Mouse (Mus musculus) stomach, embryonic 15.5 days (tissue): Measurements from ENCODE around the gene Erbb4. TPM values are rescaled to one million over a fixed set of nuclear protein-coding genes. Genes with fewer than 3 reads are reported as not detected.

Experiments used
- ATAC-seq: fragments of 200-750 bp; cut with Nextera tagmentation; 2 replicates; pipeline ENCODE4 v1.8.0; 2017; ENCODE audit warnings: low read depth, moderate number of reproducible peaks, moderate TSS enrichment; ENCODE audit not compliant: insufficient read depth, low FRiP score
- H3K27ac ChIP-seq: fragments of 300-500 bp; sonication (generic); 2 replicates; pipeline ENCODE4 v1.5.1; 2015; ENCODE audit warnings: mild to moderate bottlenecking, inconsistent platforms
- H3K27me3 ChIP-seq: fragments of 300-500 bp; sonication (generic); replicated peaks from 2 replicates; pipeline ENCODE4 v1.6.1; 2015; ENCODE audit warnings: inconsistent platforms
- H3K36me3 ChIP-seq: fragments of 300-500 bp; sonication (generic); 2 replicates; pipeline ENCODE4 v1.6.1; 2015; ENCODE audit warnings: inconsistent platforms
- H3K4me1 ChIP-seq: fragments of 300-500 bp; sonication (generic); 2 replicates; pipeline ENCODE4 v1.6.1; 2015; ENCODE audit warnings: inconsistent platforms
- H3K4me2 ChIP-seq: fragments of 300-500 bp; sonication (generic); 2 replicates; pipeline ENCODE4 v1.6.1; 2015; ENCODE audit warnings: mild to moderate bottlenecking, inconsistent platforms
- H3K4me3 ChIP-seq: fragments of 300-500 bp; sonication (generic); replicated peaks from 2 replicates; pipeline ENCODE4 v1.5.1; 2015; ENCODE audit warnings: inconsistent platforms
- H3K9ac ChIP-seq: fragments of 300-500 bp; sonication (generic); 2 replicates; pipeline ENCODE4 v1.6.1; 2015; ENCODE audit warnings: inconsistent platforms
- H3K9me3 ChIP-seq: fragments of 300-500 bp; sonication (generic); 2 replicates; pipeline ENCODE4 v1.6.1; 2016; ENCODE audit warnings: inconsistent platforms
- WGBS: fragments of 180-500 bp; shearing (Covaris S2); methylation state at CpG from one replicate; pipeline ENCODE4 v1.1.7; 2015; 5-methylcytosine and 5-hydroxymethylcytosine counted together
- polyA plus RNA-seq: library from polyadenylated mRNA; unstranded; fragments of >200 nt; fragmentation: Nextera tagmentation; extraction: Ambion mirVana; gene quantifications from 2 replicates; pipeline ENCODE4 v1.2.1, GENCODE M21; 2015

Gene Erbb4
- polyA plus RNA-seq, 1 experiment from 2014 or later, result 0.14 TPM

DNA sequence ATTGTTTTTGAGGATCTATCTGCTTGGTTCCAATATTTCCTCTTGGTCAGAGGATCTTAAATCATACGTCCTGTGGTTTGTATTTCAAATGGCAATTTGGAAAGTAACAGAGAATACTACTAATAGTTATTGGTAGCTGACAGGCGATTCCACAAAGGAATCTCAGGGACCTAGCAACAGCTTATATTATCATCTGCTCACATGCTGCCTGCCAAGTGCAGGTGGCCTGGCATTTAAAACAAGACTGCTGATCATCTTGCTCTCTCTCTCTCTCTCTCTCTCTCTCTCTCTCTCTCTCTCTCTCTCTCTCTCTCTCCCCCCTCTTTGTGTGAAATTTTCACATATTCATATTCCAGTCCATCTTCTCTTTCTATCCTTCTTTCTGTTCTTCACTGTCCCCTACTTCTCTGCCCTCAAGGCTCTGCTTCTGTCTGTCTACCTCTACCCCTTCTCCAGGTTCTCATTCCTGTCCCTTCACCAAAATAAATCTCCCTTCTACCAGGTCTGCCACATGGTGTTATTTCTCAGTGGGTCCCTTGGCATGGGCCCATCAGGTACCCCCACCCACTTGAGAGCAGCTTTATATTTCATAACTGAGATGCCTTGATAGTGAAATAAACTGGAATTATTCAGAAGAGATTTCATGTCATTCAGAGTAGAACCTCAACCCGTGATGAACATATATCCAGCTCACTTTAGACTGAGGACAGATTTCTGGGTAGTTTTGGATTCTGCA lies 174.4 kb downstream of the Erbb4 start:
- ATAC-seq, result no peak
- Histone ChIP-seq H3K27ac (no peak overlapping the region), H3K4me1 (no peaks in the 10 kb centered on the region), H3K9me3 (no peaks in the 10 kb centered on the region), H3K27me3 (no peaks in the 10 kb centered on the region), H3K4me3 (no peak overlapping the region), H3K4me2 (no peak overlapping the region), H3K36me3 (no peaks in the 10 kb centered on the region), H3K9ac (no peak overlapping the region)
- WGBS, result 77% methylated on average over 3 of the region's 3 CpGs

DNA sequence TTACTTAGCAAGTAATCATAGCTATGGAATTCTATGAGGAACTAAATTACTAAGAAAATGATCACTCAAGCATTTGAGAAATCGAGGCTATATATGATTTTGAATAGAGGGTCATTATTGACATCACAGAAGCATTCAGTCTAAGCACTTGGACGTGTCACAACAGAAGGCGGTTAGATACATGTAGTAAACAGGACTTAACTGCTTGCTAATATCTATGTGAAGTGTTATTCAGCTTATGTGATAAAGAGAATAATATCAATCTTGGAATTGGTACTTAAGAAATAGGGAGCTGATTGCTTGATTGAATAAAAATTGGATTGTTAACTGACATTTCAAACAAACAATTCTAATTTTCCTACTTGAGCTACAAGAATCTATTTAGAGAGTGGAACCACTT lies 190.0 kb downstream of the Erbb4 start:
- no peak for ATAC-seq
- Histone ChIP-seq H3K9me3 (no peaks in the 10 kb centered on the region), H3K9ac (no peak overlapping the region), H3K4me3 (no peak overlapping the region), H3K27ac (no peak overlapping the region), H3K27me3 (no peaks in the 10 kb centered on the region), H3K36me3 (no peaks in the 10 kb centered on the region), H3K4me1 (no peaks in the 10 kb centered on the region), H3K4me2 (no peak overlapping the region)
- 76% methylated on average over 3 of the region's 3 CpGs for WGBS

DNA sequence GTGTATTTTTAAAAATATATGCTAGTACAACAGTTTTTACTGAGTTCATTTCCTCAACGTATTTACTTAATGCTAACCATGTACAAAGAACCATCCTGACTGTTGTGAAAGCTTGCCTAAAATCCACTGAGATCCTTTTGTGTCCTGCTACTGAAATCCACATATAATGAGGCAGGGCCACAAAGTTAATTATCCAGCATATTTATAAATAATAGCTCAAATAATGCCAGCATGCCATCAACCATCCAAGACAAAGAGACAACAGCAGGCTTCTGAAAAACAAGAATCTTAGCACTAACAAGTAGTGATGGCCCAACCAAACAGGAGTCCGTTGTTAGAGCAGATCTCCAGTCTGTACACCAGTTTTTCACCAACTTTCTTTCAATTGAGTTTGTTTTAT lies 215.8 kb downstream of the Erbb4 start:
- ATAC-seq, result no peak

DNA sequence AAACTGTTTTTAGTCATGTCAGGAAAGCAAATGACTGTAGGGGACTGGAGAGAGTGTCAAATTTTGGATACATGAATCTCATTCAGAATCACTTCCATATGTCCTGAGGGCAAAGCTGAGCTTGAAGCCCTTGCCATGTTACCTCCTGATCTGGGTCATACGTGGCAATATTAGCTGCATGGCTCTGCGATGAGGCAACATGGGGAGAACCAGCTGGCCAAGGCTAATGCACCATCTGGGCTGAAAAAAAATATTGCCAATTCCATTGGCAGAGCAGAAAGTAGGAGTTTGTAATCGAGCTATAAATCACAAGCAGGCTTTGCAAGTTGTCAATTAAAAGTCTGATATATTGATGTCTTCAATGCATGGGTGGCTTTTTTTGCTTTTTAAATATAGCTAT lies 221.0 kb downstream of the Erbb4 start:
- no peaks in the 10 kb centered on the region for H3K36me3 ChIP-seq
- WGBS, result 70% methylated on average over 3 of the region's 3 CpGs
- H3K9ac ChIP-seq, result no peak overlapping the region
- ATAC-seq, result no peak
- no peaks in the 10 kb centered on the region for H3K9me3 ChIP-seq
- no peak overlapping the region for H3K4me2 ChIP-seq
- no peak overlapping the region for H3K4me3 ChIP-seq
- H3K27ac ChIP-seq, result no peak overlapping the region
- no peaks in the 10 kb centered on the region for H3K27me3 ChIP-seq
- H3K4me1 ChIP-seq, result no peaks in the 10 kb centered on the region

More for the DNA sequence above, 215.8 kb downstream of the Erbb4 start:
- Histone ChIP-seq H3K27ac (no peak overlapping the region), H3K4me1 (no peaks in the 10 kb centered on the region), H3K4me2 (no peak overlapping the region), H3K9me3 (no peaks in the 10 kb centered on the region), H3K27me3 (no peaks in the 10 kb centered on the region), H3K4me3 (no peak overlapping the region), H3K36me3 (no peaks in the 10 kb centered on the region), H3K9ac (no peak overlapping the region)
- WGBS, result 80% methylated on average over 2 of the region's 2 CpGs

DNA sequence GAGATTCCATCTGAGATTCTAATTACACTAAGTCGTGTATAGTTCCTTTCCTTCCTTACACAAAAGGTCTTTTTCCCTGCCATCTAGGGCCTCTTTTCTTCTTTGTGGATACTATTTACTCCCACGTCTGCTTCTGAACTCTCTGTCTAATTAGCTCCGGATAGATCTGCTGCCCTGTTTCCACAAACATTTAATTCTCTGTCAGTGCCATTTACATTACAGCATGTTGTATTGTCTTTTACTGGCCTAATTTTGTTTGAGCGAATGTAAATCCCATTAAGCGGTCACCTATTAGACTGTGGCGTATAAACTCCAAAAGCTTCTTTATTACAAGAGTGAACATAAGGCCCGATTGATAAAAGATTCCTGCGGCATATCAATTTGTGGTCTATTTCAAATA lies 232.9 kb downstream of the Erbb4 start:
- no peaks in the 10 kb centered on the region for H3K36me3 ChIP-seq
- no peak for ATAC-seq
- no peaks in the 10 kb centered on the region for H3K9me3 ChIP-seq
- no peak overlapping the region for H3K27ac ChIP-seq
- no peaks in the 10 kb centered on the region for H3K27me3 ChIP-seq
- 69% methylated on average over 8 of the region's 8 CpGs for WGBS
- H3K9ac ChIP-seq, result no peak overlapping the region
- H3K4me2 ChIP-seq, result no peak overlapping the region
- H3K4me1 ChIP-seq, result no peaks in the 10 kb centered on the region
- no peak overlapping the region for H3K4me3 ChIP-seq

DNA sequence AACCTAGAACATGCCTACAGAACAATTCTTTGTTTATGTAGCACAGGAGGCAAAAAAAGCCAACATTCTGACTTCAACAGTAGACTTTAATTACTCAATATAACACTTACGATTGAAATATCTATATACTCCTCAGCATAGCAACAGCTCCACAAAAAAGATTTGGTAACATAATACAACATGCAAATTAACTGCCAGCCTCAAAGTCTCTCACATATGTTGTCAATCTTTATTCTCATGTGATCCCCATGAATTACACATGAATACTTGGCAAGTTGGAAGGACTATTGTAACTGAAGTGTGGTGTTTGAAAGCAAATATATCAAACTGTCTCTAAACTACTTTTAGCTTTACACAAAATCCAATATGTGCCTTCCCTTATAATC lies 234.2 kb downstream of the Erbb4 start:
- no peak overlapping the region for H3K27ac ChIP-seq
- H3K4me3 ChIP-seq, result no peak overlapping the region
- H3K9ac ChIP-seq, result no peak overlapping the region
- H3K4me1 ChIP-seq, result no peaks in the 10 kb centered on the region
- no peak overlapping the region for H3K4me2 ChIP-seq
- no peaks in the 10 kb centered on the region for H3K27me3 ChIP-seq
- 80% methylated on average over 1 of the region's 1 CpGs for WGBS
- H3K9me3 ChIP-seq, result no peaks in the 10 kb centered on the region
- H3K36me3 ChIP-seq, result no peaks in the 10 kb centered on the region
- no peak for ATAC-seq

DNA sequence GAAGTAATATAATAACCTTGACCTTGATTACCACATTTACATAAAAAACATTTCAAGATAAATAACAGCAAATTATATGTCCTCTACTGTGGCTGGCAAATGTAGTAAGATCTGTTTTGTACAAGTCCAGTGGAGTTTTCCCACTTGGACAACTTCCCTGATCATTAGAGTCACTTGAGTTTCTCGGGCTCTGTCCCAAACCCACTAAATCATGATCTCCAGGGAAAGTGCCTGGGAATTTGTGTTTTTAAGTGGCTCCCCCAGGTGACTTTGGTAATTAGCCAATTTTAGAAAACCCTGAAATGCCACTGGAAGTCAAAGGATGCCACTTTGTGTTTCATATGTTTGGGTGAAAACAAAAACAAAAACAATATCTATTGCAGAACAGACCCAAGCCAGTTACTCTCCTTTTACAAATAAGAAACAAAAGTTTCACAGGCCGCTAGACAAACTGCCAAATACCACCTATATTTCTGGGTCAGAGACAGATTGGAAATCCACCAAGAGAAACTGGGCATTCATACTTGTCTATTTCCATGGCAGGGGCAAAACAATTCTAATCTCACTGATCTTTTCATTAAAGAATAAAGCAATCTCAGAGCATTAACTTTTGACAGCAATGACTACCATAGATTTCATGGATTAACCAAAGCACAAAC lies 234.8 kb downstream of the Erbb4 start:
- Histone ChIP-seq H3K27me3 (no peaks in the 10 kb centered on the region), H3K9ac (no peak overlapping the region), H3K9me3 (no peaks in the 10 kb centered on the region), H3K27ac (no peak overlapping the region), H3K4me1 (no peaks in the 10 kb centered on the region), H3K4me2 (no peak overlapping the region), H3K4me3 (no peak overlapping the region), H3K36me3 (no peaks in the 10 kb centered on the region)
- 62% methylated on average over 2 of the region's 2 CpGs for WGBS
- no peak for ATAC-seq

DNA sequence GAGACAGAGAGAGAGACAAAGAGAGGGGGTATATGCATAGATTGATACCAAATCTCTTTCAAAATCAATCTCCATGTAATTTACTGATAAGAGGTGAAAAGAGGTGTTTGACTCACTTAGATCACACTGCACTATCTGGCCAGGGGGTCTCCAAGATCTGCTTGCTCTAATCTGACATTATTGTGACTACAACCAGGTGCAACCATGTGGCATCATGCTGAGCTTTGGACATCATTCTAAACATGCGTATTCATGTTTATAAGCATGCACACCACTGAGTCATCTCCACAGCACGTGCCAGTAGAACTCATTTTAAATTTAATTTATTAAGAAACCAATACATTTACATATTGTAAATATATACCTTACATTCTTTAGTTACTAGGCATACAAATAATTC lies 247.5 kb downstream of the Erbb4 start:
- Histone ChIP-seq H3K27me3 (no peaks in the 10 kb centered on the region), H3K36me3 (no peaks in the 10 kb centered on the region), H3K4me3 (no peak overlapping the region), H3K9ac (no peak overlapping the region), H3K4me1 (no peaks in the 10 kb centered on the region), H3K27ac (no peak overlapping the region), H3K4me2 (no peak overlapping the region), H3K9me3 (no peaks in the 10 kb centered on the region)
- 78% methylated on average over 2 of the region's 2 CpGs for WGBS
- ATAC-seq, result no peak

DNA sequence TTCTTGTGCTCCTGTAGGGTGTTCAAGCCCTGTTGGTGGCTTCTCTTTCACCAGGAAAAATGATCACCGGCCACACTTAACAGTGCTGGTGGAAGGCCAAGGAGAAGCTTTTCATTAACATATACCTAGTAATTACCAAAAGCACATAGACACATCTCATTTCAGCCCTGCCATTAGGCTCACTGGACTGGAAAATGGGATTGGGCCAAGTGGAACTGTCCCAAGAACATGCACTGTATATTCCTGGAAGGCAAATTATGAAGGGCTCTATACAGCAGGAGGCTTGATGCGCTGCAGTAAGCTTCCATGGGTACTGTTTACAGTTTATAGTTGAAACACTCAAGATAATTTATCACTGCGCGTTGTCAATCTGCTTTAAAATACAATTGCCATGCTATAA lies 248.4 kb downstream of the Erbb4 start:
- no peak for ATAC-seq
- H3K9me3 ChIP-seq, result no peaks in the 10 kb centered on the region
- H3K9ac ChIP-seq, result no peak overlapping the region
- H3K36me3 ChIP-seq, result no peaks in the 10 kb centered on the region
- no peaks in the 10 kb centered on the region for H3K27me3 ChIP-seq
- no peak overlapping the region for H3K27ac ChIP-seq
- no peak overlapping the region for H3K4me3 ChIP-seq
- WGBS, result 89% methylated on average over 4 of the region's 4 CpGs
- H3K4me2 ChIP-seq, result no peak overlapping the region
- no peaks in the 10 kb centered on the region for H3K4me1 ChIP-seq

DNA sequence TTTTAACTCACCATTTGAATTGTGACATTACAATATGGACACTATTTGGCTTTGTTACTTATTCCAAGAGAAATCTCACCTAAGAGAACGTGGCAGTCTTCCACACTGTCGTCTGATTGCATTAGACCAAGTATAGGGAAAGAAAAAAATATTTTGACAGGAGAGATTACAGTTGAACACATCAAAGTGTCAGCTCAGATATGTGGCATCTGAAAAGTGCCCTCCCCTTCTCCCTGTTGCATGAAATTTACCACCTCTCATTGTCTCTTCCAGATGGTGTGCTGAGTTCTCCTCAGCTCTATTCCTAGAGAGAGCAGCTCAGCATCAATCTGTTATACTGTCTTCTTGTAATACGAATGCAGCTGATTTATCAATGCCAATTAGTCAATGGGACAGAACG lies 268.5 kb downstream of the Erbb4 start:
- Histone ChIP-seq H3K27me3 (no peaks in the 10 kb centered on the region), H3K9me3 (no peaks in the 10 kb centered on the region), H3K4me1 (no peaks in the 10 kb centered on the region), H3K9ac (no peak overlapping the region), H3K27ac (no peak overlapping the region), H3K4me2 (no peak overlapping the region), H3K36me3 (no peaks in the 10 kb centered on the region), H3K4me3 (no peak overlapping the region)
- no peak for ATAC-seq
- 54% methylated on average over 4 of the region's 4 CpGs for WGBS

DNA sequence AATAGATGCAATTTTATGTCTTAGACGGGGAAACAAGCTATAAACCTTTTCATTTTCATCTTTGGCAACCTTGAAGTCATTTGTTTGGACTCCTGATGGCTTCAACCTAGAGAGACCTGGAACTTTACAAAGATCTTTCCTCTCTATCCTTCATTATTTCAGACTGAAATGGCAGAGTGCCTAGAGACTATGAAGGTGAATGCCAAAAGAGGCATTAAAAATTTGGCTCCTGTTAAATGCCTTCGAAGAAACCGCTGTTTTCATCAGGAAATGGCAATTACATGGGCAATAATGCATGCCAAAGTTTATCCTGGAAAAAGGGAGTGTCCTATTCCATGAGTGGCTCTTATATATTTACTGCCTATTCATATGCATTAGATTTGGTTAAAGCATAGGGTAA lies 273.2 kb downstream of the Erbb4 start:
- Histone ChIP-seq H3K36me3 (no peaks in the 10 kb centered on the region), H3K9ac (no peak overlapping the region), H3K4me3 (no peak overlapping the region), H3K27me3 (no peaks in the 10 kb centered on the region), H3K27ac (no peak overlapping the region), H3K4me1 (no peaks in the 10 kb centered on the region), H3K4me2 (no peak overlapping the region), H3K9me3 (no peaks in the 10 kb centered on the region)
- WGBS, result 75% methylated on average over 3 of the region's 3 CpGs
- ATAC-seq, result no peak

DNA sequence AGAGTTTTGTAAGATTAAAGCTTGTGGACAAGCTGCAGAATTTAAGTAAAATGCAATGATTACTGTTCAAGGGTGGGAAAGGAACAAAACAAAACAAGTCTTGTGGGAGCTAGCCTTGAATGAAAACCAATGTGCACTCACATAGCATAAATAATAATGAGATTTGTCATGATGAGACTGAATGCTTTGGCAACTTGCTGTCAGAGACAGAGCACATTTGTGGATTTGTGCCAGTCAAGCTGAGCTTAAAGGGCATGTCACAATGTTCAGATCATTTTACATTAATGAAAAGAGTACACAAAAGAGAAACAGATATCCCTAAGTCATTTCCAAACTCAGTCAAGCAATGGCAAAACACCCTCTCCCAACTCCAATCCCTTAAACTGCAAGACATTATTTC lies 275.8 kb downstream of the Erbb4 start:
- H3K4me2 ChIP-seq, result no peak overlapping the region
- no peaks in the 10 kb centered on the region for H3K9me3 ChIP-seq
- H3K36me3 ChIP-seq, result no peaks in the 10 kb centered on the region
- H3K4me3 ChIP-seq, result no peak overlapping the region
- no peak for ATAC-seq
- H3K27me3 ChIP-seq, result no peaks in the 10 kb centered on the region
- H3K4me1 ChIP-seq, result no peaks in the 10 kb centered on the region
- H3K27ac ChIP-seq, result no peak overlapping the region
- H3K9ac ChIP-seq, result no peak overlapping the region

DNA sequence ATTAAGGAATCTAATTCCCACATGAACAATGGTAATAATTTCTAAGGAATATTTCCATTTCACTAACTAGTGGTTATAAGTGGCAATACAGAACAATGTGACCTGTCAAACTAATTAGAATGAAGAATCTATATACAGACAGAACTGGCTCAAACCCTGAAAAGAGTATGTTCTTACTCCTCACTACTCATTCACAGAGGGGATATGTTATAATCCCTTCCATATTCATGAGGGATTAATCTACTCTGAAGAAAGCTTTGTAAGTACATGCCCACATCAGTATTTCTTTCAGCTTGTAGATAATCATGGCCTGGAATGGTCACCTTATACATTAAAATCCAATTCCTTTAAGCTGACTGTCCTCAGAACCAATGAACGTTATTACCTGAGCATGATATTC lies 276.3 kb downstream of the Erbb4 start:
- no peak overlapping the region for H3K4me2 ChIP-seq
- no peak overlapping the region for H3K9ac ChIP-seq
- H3K27ac ChIP-seq, result no peak overlapping the region
- no peaks in the 10 kb centered on the region for H3K36me3 ChIP-seq
- no peaks in the 10 kb centered on the region for H3K27me3 ChIP-seq
- H3K4me1 ChIP-seq, result no peaks in the 10 kb centered on the region
- no peaks in the 10 kb centered on the region for H3K9me3 ChIP-seq
- ATAC-seq, result no peak
- 80% methylated on average over 1 of the region's 1 CpGs for WGBS
- no peak overlapping the region for H3K4me3 ChIP-seq
